Mouse (Mus musculus): ENCODE measurements around the gene Fndc3b.
"Not testable (repeated sequence)": the region's sequence is repeated elsewhere in the genome, so short reads cannot be mapped to it uniquely, and the experiment has no call there.

The Fndc3b gene

DNA sequence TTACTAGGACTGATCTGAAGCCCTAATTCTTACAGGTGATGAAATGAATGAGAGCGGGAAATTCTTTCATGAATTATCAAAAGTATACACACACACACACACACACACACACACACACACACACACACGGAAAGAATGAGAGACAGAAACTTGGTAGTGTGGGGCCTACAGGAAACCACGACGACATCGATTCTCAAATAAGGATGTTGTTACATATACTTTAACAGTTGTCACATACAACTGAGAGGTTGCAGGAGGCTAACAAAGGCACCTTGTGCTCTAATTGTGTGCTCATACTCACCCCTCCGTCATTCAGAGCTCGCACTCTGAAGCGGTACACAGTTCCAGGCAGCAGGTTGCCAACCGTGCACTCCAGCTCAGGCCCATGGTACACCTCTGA, 252.7 kb downstream of the Fndc3b start:
- DNase-seq = no peak

DNA sequence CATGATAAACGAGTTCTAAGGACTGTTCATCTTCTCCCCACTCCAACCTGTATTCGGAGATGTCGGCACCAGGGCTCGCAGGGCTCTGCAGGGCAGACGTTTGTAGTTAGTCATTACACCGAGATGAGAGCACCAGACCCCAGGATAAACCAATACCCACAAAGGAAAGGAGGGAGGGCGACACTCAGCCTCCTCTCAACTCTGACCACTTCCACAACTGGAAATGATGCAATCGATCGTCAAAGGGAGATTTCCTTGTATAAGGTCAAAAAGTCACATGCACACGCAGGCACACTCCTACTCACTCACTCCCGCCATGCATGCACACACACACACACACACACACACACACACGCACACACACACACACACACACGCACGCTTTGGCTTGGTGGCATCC, 254.6 kb downstream of the Fndc3b start:
- DNase-seq = no peak

- DNase-seq = no peak
Observed at GRCm38 (mm10) chr3:27454402-27455195, 256.5 kb downstream of the Fndc3b start.

DNA sequence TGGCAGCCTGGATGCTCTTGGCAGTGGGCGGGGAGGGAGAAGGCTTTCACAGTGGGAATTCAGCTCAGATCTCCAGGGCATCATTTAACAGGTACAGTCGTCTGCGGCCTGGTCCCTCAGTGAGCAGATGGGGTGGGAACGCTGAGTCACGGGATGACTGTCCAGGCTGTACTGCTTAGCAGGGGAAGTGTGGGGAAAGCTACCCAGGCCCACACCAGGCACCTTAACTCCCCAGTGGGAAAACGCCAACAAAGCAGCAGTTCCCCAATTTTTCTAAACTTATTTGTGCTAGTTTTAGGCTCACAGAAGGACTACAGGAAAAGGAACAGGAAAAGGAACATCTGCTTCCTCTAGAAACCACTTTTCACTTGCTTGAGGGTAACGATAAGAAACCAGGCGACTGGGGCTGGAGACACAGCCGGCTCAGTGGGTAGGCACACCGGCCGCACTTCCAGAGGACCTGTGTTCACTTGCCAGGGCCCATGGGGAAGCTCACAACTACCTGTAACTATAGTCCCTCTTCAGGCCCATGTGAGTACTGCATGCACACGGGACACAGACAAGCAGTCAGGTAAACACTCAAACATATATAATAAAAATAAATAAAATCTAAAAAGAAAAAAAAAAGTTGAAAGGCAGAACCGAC, 257.5 kb downstream of the Fndc3b start:
- no peak for DNase-seq

DNA sequence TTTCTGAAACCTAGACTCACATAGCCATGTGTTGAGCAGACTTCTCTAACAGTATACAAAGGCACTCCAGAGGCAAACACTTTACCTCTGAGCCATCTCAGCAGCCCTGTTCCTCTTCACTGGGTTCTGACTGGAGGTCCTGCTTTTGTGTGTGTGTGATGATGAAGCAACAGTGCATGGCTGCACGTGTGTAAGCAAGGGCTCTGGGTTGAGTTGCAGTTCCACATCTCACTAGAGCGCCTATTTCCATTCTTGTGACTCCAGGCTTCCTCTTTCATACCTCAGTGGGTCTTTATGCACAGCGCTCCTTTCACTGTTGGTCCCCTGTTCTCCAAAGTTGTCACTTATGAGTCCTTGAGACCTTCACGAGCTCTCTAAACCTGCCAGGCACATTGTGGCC, 261.7 kb downstream of the Fndc3b start:
- no peak for DNase-seq

DNA sequence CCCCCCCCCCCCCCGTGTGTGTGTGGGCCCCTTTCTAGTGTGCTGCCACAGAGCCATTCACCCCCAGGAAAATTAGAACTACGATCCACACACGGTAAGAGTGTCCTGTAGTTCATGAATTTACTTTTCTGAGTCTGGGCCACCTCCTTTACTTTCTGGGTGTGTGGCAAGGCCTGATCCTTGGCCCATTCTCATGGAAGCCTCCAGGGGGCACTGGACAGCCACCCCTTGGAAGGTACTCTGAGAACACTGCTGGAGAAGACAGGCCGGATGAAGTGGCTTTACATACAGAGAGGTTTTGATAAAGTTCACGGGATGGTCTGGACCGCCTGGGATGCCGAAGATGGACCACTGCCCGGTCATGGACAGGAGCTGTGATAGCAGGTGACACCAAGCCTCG, 262.7 kb downstream of the Fndc3b start:
- DNase-seq = no peak

DNA sequence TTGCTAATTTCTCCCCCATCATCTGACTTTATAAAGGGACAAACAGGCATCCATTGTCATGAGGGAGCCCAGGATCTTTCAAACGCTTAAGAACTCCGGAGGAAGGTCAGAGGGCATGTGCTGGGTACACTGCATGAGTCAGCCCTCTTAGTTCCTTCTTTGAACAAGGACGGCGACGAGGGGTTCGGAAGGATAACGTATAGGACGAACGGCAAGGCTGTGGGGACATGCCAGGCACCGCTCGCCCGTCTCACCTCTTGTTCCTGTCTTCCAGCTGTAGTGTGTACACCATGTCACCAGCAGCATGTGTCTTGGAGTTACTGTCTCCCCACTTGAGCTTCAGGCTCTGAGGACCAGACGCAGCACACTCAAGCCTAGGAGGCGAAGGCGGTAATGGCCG, 271.4 kb downstream of the Fndc3b start:
- DNase-seq = no peak

DNA sequence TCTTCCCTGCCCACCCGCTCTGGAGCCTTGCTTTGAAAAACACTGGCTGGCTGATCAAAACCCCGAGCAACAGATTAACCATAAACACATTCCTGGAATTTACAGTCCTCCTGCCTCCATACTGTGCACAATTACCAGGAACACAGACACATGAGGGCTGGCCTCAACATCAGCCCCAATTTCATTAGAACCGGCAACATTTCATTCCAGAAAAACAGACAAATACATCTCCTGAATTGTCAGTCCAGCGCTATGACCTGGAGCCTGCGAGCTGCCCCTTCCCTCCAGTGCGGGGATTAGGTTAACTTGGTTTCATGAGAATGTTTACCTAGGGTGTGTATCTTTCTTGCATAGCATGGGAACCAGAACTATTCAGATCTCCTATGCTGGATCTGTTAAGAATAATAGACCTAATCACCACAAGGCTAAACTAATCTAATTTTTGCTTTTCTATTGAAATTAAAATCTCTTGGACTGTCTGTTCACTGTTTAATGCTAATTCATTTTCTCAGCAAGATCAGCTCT, 275.9 kb downstream of the Fndc3b start:
- no peak for DNase-seq

- DNase-seq = no peak
Observed at GRCm38 (mm10) chr3:27432981-27433380, 278.1 kb downstream of the Fndc3b start.

- peak; percentile 58 for DNase-seq
Observed at GRCm38 (mm10) chr3:27430621-27431263, 280.4 kb downstream of the Fndc3b start.

DNA sequence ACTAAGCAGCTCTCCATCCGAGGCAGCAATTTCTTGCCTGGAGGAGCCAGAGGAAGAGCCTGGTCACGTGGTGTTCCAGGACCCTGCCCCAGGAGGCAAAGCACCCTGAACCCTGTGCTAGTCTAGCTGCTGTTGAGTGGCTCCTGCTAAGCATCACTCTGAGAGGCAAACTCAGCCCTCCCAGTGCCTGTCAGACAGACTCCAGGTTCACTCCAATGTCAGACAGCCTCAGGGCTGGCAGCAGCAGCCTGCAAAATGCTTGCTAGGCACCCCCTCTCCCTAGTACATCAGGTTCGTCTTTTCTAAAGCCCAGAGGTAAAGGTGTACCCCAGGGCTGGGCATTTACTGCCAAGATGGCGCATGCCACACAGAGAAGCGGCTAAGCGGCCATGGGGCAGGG, 283.7 kb downstream of the Fndc3b start:
- DNase-seq = no peak

DNA sequence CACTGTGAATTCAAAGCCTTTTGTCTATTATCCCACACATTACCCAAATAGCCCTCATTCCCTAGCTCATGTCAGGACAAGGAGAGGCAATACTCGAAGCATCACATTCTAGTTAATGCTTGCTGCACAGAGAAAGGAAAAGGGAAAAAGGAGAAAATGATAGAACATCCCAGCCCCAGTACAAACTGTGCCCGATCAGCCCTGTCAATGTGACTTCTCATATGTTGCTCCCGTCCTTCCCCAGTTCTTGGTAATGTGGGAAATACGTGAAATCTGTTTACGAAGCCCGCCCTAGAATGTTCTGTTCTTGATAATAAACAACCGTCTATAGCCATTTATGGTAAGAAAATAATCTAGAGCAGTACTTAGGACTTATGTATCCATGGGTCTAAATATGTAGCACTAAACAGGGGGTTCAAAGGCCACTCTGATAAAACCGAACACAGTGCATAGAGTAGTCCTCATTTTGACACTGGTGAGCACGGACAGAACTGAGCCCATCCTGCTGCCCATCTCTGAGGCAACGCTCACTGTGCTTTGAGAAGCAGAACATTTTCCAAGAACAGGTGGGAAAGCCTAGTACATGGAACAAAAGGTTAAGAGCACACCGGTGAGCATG, 286.9 kb downstream of the Fndc3b start:
- no peak for DNase-seq

DNA sequence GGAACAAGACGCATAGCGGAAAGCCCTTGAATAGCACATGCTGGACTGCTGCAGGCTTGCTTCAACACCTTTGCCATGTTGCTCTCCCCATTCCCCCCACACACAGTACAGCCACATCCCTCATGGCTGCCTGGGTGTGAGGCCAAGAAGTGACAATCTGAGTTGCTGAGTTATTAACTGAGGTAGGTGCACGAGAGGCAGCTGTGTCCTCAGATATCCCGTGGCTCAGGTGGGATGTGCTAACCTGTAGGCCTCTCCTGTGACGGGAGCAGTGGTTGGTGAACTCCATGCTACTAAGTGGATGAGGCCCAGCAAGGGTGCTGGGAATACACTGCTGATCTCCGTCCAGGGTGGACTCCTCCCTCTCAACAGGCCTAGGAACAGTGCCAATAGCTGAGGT, 288.6 kb downstream of the Fndc3b start:
- DNase-seq = no peak

- no peak for DNase-seq
Observed at GRCm38 (mm10) chr3:27421980-27422379, 289.1 kb downstream of the Fndc3b start.

DNA sequence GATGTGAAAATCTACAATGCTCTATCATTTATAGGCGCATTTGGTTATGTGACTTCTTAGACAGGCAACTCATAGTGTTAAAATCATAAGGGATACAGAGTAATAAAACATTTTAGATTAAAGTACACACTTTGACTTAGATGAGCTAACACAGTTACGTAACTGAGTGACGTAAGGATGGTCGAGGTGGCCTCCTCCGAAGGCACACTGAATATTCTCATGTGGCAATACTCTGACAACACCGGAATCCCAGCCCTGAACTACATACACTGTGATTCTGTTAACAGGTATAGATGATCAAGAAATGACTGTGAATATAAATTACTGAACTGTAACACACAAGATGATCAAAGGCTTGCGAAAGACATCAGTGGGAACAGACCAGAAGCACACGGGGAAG, 292.5 kb downstream of the Fndc3b start:
- no peak for DNase-seq

GRCm38 (mm10) chr3:27416786-27417185, 294.3 kb downstream of the Fndc3b start:
- DNase-seq = no peak

GRCm38 (mm10) chr3:27413566-27413965, 297.5 kb downstream of the Fndc3b start:
- no peak for DNase-seq

GRCm38 (mm10) chr3:27411286-27411685, 299.8 kb downstream of the Fndc3b start:
- DNase-seq = no peak

DNA sequence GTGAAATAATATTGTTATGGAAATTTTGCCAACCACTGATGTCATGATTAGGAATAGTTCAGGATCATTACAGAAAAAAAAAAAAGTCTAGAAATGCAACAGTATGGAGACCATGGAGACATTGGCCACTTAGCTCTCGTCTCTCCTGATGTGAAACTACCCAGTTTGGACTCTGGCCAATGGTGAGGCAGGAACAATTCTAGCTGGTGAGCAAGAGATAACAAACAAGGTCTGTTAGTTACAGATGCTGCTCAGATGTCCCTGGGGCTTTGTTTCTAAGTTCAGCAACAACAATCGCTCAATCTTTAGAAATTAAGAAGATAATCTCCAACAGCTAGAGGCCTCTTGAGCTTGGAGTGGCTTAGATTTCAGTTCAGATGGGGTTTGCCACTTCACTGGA, 302.5 kb downstream of the Fndc3b start:
- DNase-seq = no peak

- DNase-seq = no peak
Observed at GRCm38 (mm10) chr3:27406440-27406839, 304.7 kb downstream of the Fndc3b start.

DNA sequence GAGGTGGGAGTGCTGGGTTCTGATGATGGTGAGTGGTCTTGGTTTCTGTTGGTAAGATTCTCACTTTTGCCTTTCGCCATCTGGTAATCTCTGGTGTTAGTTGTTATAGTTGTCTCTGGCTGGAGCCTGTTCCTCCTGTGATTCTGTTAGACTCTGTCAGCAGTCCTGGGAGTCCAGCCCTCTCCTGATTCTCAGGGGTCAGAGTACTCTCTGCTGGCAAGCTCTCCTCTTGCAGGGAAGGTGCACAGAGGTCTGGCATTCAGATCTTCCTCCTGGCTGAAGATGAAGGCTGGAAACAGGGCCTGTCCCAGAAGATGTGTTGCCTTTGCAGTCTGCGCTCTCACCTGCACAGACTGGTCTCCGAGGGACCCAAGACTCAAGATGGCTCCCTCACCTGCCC, 310.1 kb downstream of the Fndc3b start:
- DNase-seq = not testable (repeated sequence)

- DNase-seq = no peak
Observed at GRCm38 (mm10) chr3:27389923-27390322, 321.2 kb downstream of the Fndc3b start.

- DNase-seq = no peak
Observed at GRCm38 (mm10) chr3:27384836-27385235, 326.3 kb downstream of the Fndc3b start.
